Mouse (Mus musculus): ENCODE measurements at regions not wholly inside any gene's neighbourhood (a gene's known extent, or its start where the extent isn't known, plus 50 kb on each side); places are given as distances from the start of the nearest gene placed in this dataset.

GRCm38 (mm10) chr9:116301602-116302001 is 126.4 kb upstream of the Tgfbr2 start:
- ATAC-seq (replicated peaks; ENCODE audit: low FRiP score, low TSS enrichment, poor library complexity, severe bottlenecking) = no peak

- no peak for ATAC-seq (replicated peaks; ENCODE audit: low FRiP score, low TSS enrichment, poor library complexity, severe bottlenecking)
Measured at GRCm38 (mm10) chr9:116298791-116299190, 123.6 kb upstream of the Tgfbr2 start.

GRCm38 (mm10) chr9:116296349-116296748 is 121.2 kb upstream of the Tgfbr2 start:
- ATAC-seq (replicated peaks; ENCODE audit: low FRiP score, low TSS enrichment, poor library complexity, severe bottlenecking) = no peak

GRCm38 (mm10) chr9:116294073-116294472 is 118.9 kb upstream of the Tgfbr2 start:
- ATAC-seq (replicated peaks; ENCODE audit: low FRiP score, low TSS enrichment, poor library complexity, severe bottlenecking) = no peak

GRCm38 (mm10) chr9:116293110-116293509 is 118.0 kb upstream of the Tgfbr2 start:
- no peak for ATAC-seq (replicated peaks; ENCODE audit: low FRiP score, low TSS enrichment, poor library complexity, severe bottlenecking)

- ATAC-seq (replicated peaks; ENCODE audit: low FRiP score, low TSS enrichment, poor library complexity, severe bottlenecking) = no peak
Measured at GRCm38 (mm10) chr9:116291624-116292023, 116.5 kb upstream of the Tgfbr2 start.

- ATAC-seq (replicated peaks; ENCODE audit: low FRiP score, low TSS enrichment, poor library complexity, severe bottlenecking) = no peak
Measured at GRCm38 (mm10) chr9:116290896-116291295, 115.7 kb upstream of the Tgfbr2 start.

- ATAC-seq (replicated peaks; ENCODE audit: low FRiP score, low TSS enrichment, poor library complexity, severe bottlenecking) = no peak
Measured at GRCm38 (mm10) chr9:116285691-116286431, 110.7 kb upstream of the Tgfbr2 start.

GRCm38 (mm10) chr9:116283790-116284526 is 108.8 kb upstream of the Tgfbr2 start:
- ATAC-seq (replicated peaks; ENCODE audit: low FRiP score, low TSS enrichment, poor library complexity, severe bottlenecking) = no peak

GRCm38 (mm10) chr9:116281654-116282053 is 106.5 kb upstream of the Tgfbr2 start:
- no peak for ATAC-seq (replicated peaks; ENCODE audit: low FRiP score, low TSS enrichment, poor library complexity, severe bottlenecking)

GRCm38 (mm10) chr9:116280146-116280545 is 105.0 kb upstream of the Tgfbr2 start:
- ATAC-seq (replicated peaks; ENCODE audit: low FRiP score, low TSS enrichment, poor library complexity, severe bottlenecking) = no peak

GRCm38 (mm10) chr9:116278862-116279261 is 103.7 kb upstream of the Tgfbr2 start:
- no peak for ATAC-seq (replicated peaks; ENCODE audit: low FRiP score, low TSS enrichment, poor library complexity, severe bottlenecking)

- ATAC-seq (replicated peaks; ENCODE audit: low FRiP score, low TSS enrichment, poor library complexity, severe bottlenecking) = no peak
Measured at GRCm38 (mm10) chr9:116277736-116278135, 102.6 kb upstream of the Tgfbr2 start.

- ATAC-seq (replicated peaks; ENCODE audit: low FRiP score, low TSS enrichment, poor library complexity, severe bottlenecking) = no peak
Measured at GRCm38 (mm10) chr9:116276141-116276540, 101.0 kb upstream of the Tgfbr2 start.

GRCm38 (mm10) chr9:116272446-116272845 is 97.3 kb upstream of the Tgfbr2 start:
- ATAC-seq (replicated peaks; ENCODE audit: low FRiP score, low TSS enrichment, poor library complexity, severe bottlenecking) = no peak

- ATAC-seq (replicated peaks; ENCODE audit: low FRiP score, low TSS enrichment, poor library complexity, severe bottlenecking) = no peak
Measured at GRCm38 (mm10) chr9:116270417-116270828, 95.3 kb upstream of the Tgfbr2 start.

GRCm38 (mm10) chr9:116267411-116267810 is 92.3 kb upstream of the Tgfbr2 start:
- ATAC-seq (replicated peaks; ENCODE audit: low FRiP score, low TSS enrichment, poor library complexity, severe bottlenecking) = no peak

GRCm38 (mm10) chr9:116263833-116264232 is 88.7 kb upstream of the Tgfbr2 start:
- no peak for ATAC-seq (replicated peaks; ENCODE audit: low FRiP score, low TSS enrichment, poor library complexity, severe bottlenecking)

- ATAC-seq (replicated peaks; ENCODE audit: low FRiP score, low TSS enrichment, poor library complexity, severe bottlenecking) = no peak
Measured at GRCm38 (mm10) chr9:116259569-116259968, 84.4 kb upstream of the Tgfbr2 start.

- no peak for ATAC-seq (replicated peaks; ENCODE audit: low FRiP score, low TSS enrichment, poor library complexity, severe bottlenecking)
Measured at GRCm38 (mm10) chr9:116253546-116253945, 78.4 kb upstream of the Tgfbr2 start.

GRCm38 (mm10) chr9:116252788-116253187 is 77.6 kb upstream of the Tgfbr2 start:
- no peak for ATAC-seq (replicated peaks; ENCODE audit: low FRiP score, low TSS enrichment, poor library complexity, severe bottlenecking)
